Mouse (Mus musculus) midbrain, embryonic 16.5 days (tissue): ENCODE measurements at regions not wholly inside any gene's neighbourhood (a gene's known extent, or its start where the extent isn't known, plus 50 kb on each side); places are given as distances from the start of the nearest gene placed in this dataset.

ENCODE experiments used
- ATAC-seq: fragments of 200-750 bp; cut with Nextera tagmentation; 2 replicates; pipeline ENCODE4 v1.8.0; 2017; ENCODE audit warnings: moderate TSS enrichment
- H3K27ac ChIP-seq: fragments of 300-500 bp; sonication (generic); 2 replicates; pipeline ENCODE4 v1.5.1; 2014; ENCODE audit warnings: mild to moderate bottlenecking, low read length, mixed read lengths
- H3K27me3 ChIP-seq: fragments of 300-500 bp; sonication (generic); 2 replicates; pipeline ENCODE4 v1.6.1; 2014; ENCODE audit warnings: low read depth, low read length, mixed read lengths; ENCODE audit not compliant: control insufficient read depth, insufficient read depth
- H3K36me3 ChIP-seq: fragments of 300-500 bp; sonication (generic); 2 replicates; pipeline ENCODE4 v1.6.1; 2014; ENCODE audit warnings: mild to moderate bottlenecking, low read length, moderate library complexity, mixed read lengths; ENCODE audit not compliant: control insufficient read depth, insufficient read depth
- H3K4me1 ChIP-seq: fragments of 300-500 bp; sonication (generic); 2 replicates; pipeline ENCODE4 v1.6.1; 2014; ENCODE audit warnings: mild to moderate bottlenecking, low read length, mixed read lengths; ENCODE audit not compliant: control insufficient read depth, insufficient read depth
- H3K4me2 ChIP-seq: fragments of 300-500 bp; sonication (generic); 2 replicates; pipeline ENCODE4 v1.6.1; 2014; ENCODE audit warnings: mild to moderate bottlenecking, low read length, mixed read lengths
- H3K4me3 ChIP-seq: fragments of 300-500 bp; sonication (generic); 2 replicates; pipeline ENCODE4 v1.5.1; 2014; ENCODE audit warnings: low read depth, mild to moderate bottlenecking, low read length, moderate library complexity, mixed read lengths
- H3K9ac ChIP-seq: fragments of 300-500 bp; sonication (generic); 2 replicates; pipeline ENCODE4 v1.6.1; 2014; ENCODE audit warnings: low read depth, low read length, mixed read lengths
- H3K9me3 ChIP-seq: fragments of 300-500 bp; sonication (generic); replicated peaks from 2 replicates; pipeline ENCODE4 v1.6.1; 2014; ENCODE audit warnings: mild to moderate bottlenecking, low read length, mixed read lengths; ENCODE audit not compliant: control insufficient read depth, poor library complexity, severe bottlenecking
- WGBS: fragments of 180-500 bp; shearing (Covaris S2); extraction: QIAGEN DNeasy Blood & Tissue Kit; methylation state at CpG from one replicate; pipeline ENCODE4 v1.1.7; 2014; 5-methylcytosine and 5-hydroxymethylcytosine counted together

DNA sequence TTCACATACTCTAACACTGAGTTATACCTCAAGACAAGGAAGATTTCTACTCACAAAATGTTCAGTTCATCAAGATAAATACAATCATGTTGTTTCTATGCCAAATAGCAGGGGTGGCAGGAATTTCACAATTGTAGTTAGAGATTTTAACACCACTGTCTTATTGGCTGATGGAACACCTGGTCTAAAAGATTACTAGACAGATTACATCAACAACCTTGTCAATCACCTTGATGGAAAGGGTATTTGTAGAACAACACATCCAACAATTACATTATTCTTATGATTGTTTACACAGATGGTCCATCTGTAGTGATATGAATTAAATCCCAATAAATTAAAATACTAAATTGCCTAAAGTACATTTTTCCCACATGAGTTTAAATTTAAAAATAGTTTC is 657.4 kb downstream of the Hdgfl1 start:
- no peaks in the 10 kb centered on the region for H3K36me3 ChIP-seq
- no peak overlapping the region for H3K27ac ChIP-seq
- no peak overlapping the region for H3K4me2 ChIP-seq
- no peak overlapping the region for H3K9ac ChIP-seq
- ATAC-seq: no peak
- no peak overlapping the region for H3K4me3 ChIP-seq
- H3K9me3 ChIP-seq: no peaks in the 10 kb centered on the region
- H3K4me1 ChIP-seq: no peaks in the 10 kb centered on the region
- no peaks in the 10 kb centered on the region for H3K27me3 ChIP-seq

DNA sequence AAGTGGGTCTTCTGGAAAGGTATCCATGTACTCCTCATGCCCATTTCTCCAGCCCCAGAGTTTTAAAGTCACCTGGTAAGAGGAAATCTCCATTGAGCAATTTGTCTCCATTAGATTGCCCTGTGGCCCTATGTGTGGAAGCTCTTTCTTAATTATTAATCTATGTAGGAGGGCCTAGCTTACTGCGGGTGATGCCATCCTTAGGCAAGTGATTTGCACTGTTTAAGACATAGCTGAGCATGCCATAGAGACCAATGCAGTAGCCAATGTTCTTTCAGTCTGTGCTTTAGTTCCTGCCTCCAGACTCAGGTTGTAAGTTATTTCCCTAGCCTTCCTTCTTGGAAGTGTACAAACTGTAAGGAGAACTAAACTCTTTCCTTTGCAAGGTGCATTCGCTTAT is 661.0 kb downstream of the Hdgfl1 start:
- H3K9ac ChIP-seq: no peak overlapping the region
- WGBS: 95% methylated on average over 2 of the region's 2 CpGs
- no peak for ATAC-seq

DNA sequence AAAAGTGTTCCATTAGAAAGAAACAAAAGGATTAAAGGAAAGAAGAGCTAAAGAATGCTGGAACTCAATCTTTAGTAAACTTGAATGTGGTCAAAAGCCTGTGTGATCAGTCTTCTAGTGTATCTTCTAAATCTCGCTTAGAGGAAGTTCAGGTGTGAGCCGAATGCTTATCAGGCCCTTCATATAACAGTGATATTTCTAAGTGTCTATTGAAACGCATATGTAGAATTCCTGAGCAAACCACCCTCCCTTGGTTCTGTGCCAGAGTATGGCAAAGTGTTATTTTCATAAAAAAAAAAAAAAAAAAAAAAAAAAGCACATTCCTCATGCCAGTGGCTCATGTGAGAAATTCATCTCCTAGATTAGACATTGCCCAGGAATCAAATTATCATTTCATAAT is 681.2 kb downstream of the Hdgfl1 start:
- 81% methylated on average over 3 of the region's 3 CpGs for WGBS
- H3K4me1 ChIP-seq: no peaks in the 10 kb centered on the region
- H3K9ac ChIP-seq: no peak overlapping the region
- no peak overlapping the region for H3K27ac ChIP-seq
- H3K36me3 ChIP-seq: no peaks in the 10 kb centered on the region
- H3K4me3 ChIP-seq: no peak overlapping the region
- H3K4me2 ChIP-seq: no peak overlapping the region
- no peaks in the 10 kb centered on the region for H3K27me3 ChIP-seq
- no peak for ATAC-seq
- no peaks in the 10 kb centered on the region for H3K9me3 ChIP-seq

More for the DNA sequence above, 661.0 kb downstream of the Hdgfl1 start:
- Histone ChIP-seq H3K4me2 (no peak overlapping the region), H3K36me3 (no peaks in the 10 kb centered on the region), H3K9me3 (no peaks in the 10 kb centered on the region), H3K4me1 (no peaks in the 10 kb centered on the region), H3K4me3 (no peak overlapping the region), H3K27ac (no peak overlapping the region), H3K27me3 (no peaks in the 10 kb centered on the region)

DNA sequence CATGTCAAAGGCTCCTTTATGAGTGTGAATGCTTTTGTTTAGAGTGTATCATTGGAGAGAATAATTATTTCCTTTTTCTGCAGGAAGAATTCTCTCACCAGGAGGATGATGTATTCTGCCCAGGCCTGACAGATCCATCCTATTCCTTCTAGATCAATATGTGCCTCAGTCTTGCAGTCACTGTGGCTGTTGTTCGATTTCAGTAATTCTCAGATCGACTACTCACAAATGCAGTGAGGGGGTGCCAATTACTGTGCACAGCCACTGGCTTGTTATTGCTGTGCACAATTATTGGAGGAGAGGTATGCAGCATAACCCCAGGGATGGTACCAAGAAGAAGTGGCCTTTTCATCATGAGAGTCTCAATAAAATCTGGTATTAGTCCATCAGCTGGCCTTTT is 689.2 kb downstream of the Hdgfl1 start:
- Histone ChIP-seq H3K4me3 (no peak overlapping the region), H3K9me3 (no peaks in the 10 kb centered on the region), H3K4me2 (no peak overlapping the region), H3K36me3 (no peaks in the 10 kb centered on the region), H3K4me1 (peaks cover 4% of the 10 kb centered on the region), H3K9ac (no peak overlapping the region), H3K27me3 (no peaks in the 10 kb centered on the region), H3K27ac (peak overlapping the region; percentile 68)
- WGBS: 41% methylated on average over 2 of the region's 2 CpGs
- ATAC-seq: peak; percentile 56; the same call in 1 of the 2 replicates

DNA sequence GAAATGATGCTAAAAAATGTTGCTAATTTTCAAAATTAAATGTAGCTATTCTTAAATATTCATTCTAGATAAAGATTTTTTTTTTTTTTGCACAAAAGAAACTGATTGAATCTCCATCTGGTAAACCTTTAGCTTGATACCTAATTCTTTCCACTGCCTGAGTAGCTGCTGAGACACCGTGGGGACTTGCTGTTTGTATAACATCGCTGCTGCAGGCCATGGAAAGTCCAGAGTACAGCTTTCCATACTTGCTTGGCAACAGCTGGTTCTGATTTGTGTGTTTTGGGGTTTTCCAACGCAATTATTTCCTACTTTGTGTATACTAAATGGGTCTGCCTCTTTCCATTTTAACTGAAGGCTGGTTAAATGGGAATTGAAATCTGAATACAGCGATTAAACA is 689.7 kb downstream of the Hdgfl1 start:
- no peak overlapping the region for H3K27ac ChIP-seq
- H3K36me3 ChIP-seq: no peaks in the 10 kb centered on the region
- no peak overlapping the region for H3K9ac ChIP-seq
- H3K27me3 ChIP-seq: no peaks in the 10 kb centered on the region
- H3K9me3 ChIP-seq: no peaks in the 10 kb centered on the region
- 53% methylated on average over 4 of the region's 4 CpGs for whole genome bisulfite sequencing
- ATAC-seq: no peak
- peaks cover 4% of the 10 kb centered on the region for H3K4me1 ChIP-seq
- no peak overlapping the region for H3K4me3 ChIP-seq
- H3K4me2 ChIP-seq: no peak overlapping the region

DNA sequence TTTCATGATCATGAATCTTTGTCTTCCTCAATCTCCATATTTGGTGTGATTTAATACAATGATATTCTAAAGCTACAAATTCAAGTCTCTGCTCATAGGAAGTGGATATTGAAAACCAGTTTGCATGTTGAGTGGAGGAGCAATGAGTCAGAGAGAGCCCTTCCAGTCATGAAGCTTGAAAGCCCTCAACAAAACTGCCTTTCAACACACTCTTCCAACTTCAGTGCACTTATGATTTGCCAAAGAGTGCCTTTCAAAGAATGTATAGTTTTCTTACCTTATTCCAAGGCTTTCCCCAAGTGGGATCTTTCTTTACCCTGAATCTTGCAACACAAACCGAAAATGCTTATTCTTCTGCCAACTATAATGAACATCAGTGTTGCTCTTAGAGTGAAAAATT is 690.6 kb downstream of the Hdgfl1 start:
- Histone ChIP-seq H3K27ac (no peak overlapping the region), H3K9me3 (no peaks in the 10 kb centered on the region), H3K27me3 (no peaks in the 10 kb centered on the region), H3K4me2 (no peak overlapping the region), H3K4me1 (peaks cover 4% of the 10 kb centered on the region), H3K36me3 (no peaks in the 10 kb centered on the region), H3K9ac (no peak overlapping the region), H3K4me3 (no peak overlapping the region)
- WGBS: 97% methylated on average over 1 of the region's 1 CpGs
- no peak for ATAC-seq

DNA sequence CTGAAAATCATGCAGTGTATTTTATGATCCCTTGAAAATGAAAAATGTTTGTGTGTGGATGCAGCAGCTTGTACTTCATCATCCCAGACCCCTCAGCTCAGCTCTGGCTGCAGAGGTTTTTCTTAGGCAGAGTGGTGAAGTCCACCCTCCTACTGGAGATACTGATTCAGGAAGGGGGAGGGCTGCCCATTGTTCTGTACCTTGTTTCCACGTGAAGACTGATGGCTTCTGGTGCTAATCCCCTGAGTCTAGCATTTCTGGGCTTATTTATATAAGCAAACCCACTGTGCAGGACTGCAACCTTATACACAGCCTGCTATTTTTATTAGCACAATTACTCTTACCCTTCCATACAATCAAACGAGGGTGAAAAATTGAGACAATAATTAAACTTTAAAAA is 708.6 kb downstream of the Hdgfl1 start:
- Histone ChIP-seq H3K9ac (no peak overlapping the region), H3K9me3 (no peaks in the 10 kb centered on the region), H3K27ac (no peak overlapping the region), H3K4me1 (no peaks in the 10 kb centered on the region; the same call in 1 of the 2 replicates), H3K4me2 (no peak overlapping the region), H3K27me3 (no peaks in the 10 kb centered on the region), H3K36me3 (no peaks in the 10 kb centered on the region), H3K4me3 (no peak overlapping the region)
- no peak for ATAC-seq
- 19% methylated on average over 2 of the region's 2 CpGs for WGBS

DNA sequence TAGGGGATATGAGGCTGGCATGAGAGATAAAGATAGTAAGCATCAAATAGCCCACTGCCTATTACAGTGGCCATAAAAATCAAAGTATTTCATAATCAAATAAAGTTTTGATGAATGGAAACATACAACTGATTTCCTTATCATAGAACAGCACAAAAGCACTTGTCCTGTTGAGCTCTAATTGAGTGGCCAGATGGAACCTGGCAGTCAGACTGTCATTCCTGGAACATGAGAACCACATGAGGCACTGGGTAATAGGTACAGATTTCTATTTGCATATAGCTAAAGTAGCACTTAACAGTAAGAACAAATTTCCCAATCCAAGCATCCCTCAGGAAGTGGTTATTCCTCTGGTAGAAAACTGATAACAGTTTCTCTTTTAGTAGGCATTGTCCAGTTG is 732.3 kb downstream of the Hdgfl1 start:
- ATAC-seq: no peak
- Histone ChIP-seq H3K9me3 (no peaks in the 10 kb centered on the region), H3K36me3 (no peaks in the 10 kb centered on the region), H3K4me3 (no peak overlapping the region), H3K4me2 (no peak overlapping the region), H3K27ac (no peak overlapping the region), H3K9ac (no peak overlapping the region), H3K27me3 (no peaks in the 10 kb centered on the region), H3K4me1 (no peaks in the 10 kb centered on the region)

DNA sequence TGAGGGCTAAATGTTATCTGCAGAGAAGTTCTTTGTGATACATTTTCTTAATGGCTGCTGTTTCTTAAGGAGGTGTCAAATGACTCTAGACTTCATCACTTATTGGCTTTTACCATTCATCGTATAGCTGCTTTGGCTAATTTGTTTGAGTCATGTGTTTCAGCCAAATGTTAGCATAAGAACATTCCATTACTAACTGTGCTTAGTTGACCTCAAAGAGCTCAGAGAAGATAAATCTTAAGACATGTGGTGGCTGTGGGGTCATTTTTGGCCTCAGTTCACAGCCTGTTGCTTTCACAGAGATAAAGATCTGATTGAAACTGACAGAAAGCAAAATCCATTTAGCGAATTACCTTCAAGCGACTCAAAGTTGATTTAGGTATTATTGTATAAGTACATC is 743.6 kb downstream of the Hdgfl1 start:
- Histone ChIP-seq H3K27ac (no peak overlapping the region), H3K4me1 (no peaks in the 10 kb centered on the region), H3K36me3 (no peaks in the 10 kb centered on the region), H3K27me3 (no peaks in the 10 kb centered on the region), H3K9me3 (no peaks in the 10 kb centered on the region), H3K9ac (no peak overlapping the region), H3K4me2 (no peak overlapping the region), H3K4me3 (no peak overlapping the region)
- WGBS: 93% methylated on average over 3 of the region's 3 CpGs
- no peak for ATAC-seq

DNA sequence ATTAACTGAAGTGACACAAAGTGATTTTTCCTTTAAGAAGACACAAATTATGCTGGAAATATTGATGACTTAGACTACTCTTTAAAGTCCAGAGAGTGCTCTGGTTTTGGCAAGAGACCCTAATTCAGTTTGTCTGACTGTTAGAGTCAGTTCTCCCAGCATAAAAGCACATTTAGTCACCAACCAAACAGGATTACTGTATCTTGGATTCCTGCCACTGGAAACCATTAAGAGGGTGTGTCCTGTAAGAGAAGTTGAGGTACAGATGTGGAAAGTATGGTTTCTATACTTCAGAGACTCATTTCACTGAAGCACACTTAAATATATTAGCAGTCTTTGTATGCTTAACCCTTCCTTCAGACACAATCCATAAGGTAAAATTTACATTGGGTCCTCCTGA is 745.3 kb downstream of the Hdgfl1 start:
- no peak overlapping the region for H3K27ac ChIP-seq
- no peaks in the 10 kb centered on the region for H3K9me3 ChIP-seq
- H3K4me3 ChIP-seq: no peak overlapping the region
- no peak overlapping the region for H3K9ac ChIP-seq
- ATAC-seq: no peak
- H3K27me3 ChIP-seq: no peaks in the 10 kb centered on the region
- H3K4me1 ChIP-seq: no peaks in the 10 kb centered on the region
- H3K36me3 ChIP-seq: no peaks in the 10 kb centered on the region
- H3K4me2 ChIP-seq: no peak overlapping the region
